Mouse (Mus musculus) myocyte (in vitro differentiated cells): Measurements from ENCODE around the gene Zbtb20.

Experiments used
- E2F4 ChIP-seq: IDR thresholded peaks from one replicate; pipeline ENCODE4 v1.6.1; 2011; ENCODE audit warnings: mild to moderate bottlenecking, control low read depth, moderate library complexity; ENCODE audit not compliant: insufficient read depth
- MAX ChIP-seq: IDR thresholded peaks from one replicate; pipeline ENCODE4 v1.6.1; 2011; ENCODE audit warnings: low read depth, mild to moderate bottlenecking, control low read depth
- POLR2A ChIP-seq: IDR thresholded peaks from one replicate; pipeline ENCODE4 v1.6.1; 2011; ENCODE audit warnings: low read depth, mild to moderate bottlenecking, control low read depth, moderate library complexity; ENCODE audit not compliant: insufficient read length
- POLR2AphosphoS2 ChIP-seq: IDR thresholded peaks from one replicate; pipeline ENCODE4 v1.6.1; 2011; ENCODE audit warnings: low read depth, control low read depth; ENCODE audit not compliant: insufficient read length
- TCF3 ChIP-seq: IDR thresholded peaks from one replicate; pipeline ENCODE4 v1.6.1; 2011; ENCODE audit warnings: low read depth, control low read depth; ENCODE audit not compliant: insufficient read length
- USF1 ChIP-seq: IDR thresholded peaks from one replicate; pipeline ENCODE4 v1.6.1; 2011; ENCODE audit warnings: low read depth, mild to moderate bottlenecking, control low read depth, moderate library complexity

DNA sequence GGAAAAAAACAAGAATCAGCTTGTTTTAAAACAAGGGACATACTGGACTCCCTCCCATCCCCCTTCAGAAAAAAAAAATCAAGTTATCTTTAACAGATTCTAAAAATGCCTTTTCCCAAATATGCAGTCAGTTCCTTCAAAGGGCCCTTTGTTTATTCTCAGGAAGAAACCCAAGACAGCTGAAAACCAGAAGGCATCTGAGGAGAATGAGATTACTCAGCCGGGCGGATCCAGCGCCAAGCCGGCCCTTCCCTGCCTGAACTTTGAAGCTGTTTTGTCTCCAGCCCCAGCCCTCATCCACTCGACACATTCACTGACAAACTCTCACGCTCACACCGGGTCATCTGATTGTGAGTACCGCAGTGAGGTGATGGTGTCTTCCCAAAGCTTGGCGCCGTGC lies 701.7 kb downstream of the Zbtb20 start:
- no peak for TF ChIP-seq TCF3
- no peak for TF ChIP-seq E2F4
- TF ChIP-seq POLR2A: no peak
- no peak for TF ChIP-seq POLR2AphosphoS2
- TF ChIP-seq MAX: no peak
- TF ChIP-seq USF1: no peak
